Mouse (Mus musculus) spleen, postnatal 0 days (tissue): Measurements from ENCODE around the gene Lgals3bp. TPM values are rescaled to one million over a fixed set of nuclear protein-coding genes. Genes with fewer than 3 reads are reported as not detected.

Experiments used
- polyA plus RNA-seq: library from polyadenylated mRNA; unstranded; fragments of >200 nt; fragmentation: Nextera tagmentation; extraction: Ambion mirVana; gene quantifications from 2 replicates; pipeline ENCODE4 v1.2.1, GENCODE M21; 2015

Gene Lgals3bp
- polyA plus RNA-seq, result 35.2 and 45.1 TPM in 2 replicates

GRCm38 (mm10) chr11:118401760-118402280 lies at the start of gene Lgals3bp:
Lgals3bp (minus strand) TSS chr11:118402092.

DNA sequence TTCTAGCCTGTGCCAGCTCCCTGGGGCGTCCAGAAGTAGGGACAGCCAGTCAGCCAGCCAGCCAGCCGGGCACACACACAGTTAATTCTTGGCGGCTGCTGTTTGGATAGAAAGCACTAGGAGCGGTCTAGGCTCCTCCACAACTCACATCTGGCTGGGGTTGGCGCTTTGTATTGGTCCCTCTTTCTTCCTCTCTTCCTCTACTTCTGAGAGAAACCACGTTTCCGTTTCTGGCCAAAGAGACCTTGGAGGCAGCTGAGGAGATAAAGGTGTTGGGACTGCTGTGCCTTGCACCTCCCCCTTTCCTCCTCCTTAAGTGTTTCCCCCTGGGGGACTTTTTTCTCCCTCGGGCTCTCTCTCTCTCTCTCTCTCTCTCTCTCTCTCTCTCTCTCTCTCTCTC lies 26.1 kb upstream of the Lgals3bp start, which contains the start of gene C1qtnf1:
Gene C1qtnf1 (plus strand): TSS at position 218 of the 400 bp plus-strand sequence.

DNA sequence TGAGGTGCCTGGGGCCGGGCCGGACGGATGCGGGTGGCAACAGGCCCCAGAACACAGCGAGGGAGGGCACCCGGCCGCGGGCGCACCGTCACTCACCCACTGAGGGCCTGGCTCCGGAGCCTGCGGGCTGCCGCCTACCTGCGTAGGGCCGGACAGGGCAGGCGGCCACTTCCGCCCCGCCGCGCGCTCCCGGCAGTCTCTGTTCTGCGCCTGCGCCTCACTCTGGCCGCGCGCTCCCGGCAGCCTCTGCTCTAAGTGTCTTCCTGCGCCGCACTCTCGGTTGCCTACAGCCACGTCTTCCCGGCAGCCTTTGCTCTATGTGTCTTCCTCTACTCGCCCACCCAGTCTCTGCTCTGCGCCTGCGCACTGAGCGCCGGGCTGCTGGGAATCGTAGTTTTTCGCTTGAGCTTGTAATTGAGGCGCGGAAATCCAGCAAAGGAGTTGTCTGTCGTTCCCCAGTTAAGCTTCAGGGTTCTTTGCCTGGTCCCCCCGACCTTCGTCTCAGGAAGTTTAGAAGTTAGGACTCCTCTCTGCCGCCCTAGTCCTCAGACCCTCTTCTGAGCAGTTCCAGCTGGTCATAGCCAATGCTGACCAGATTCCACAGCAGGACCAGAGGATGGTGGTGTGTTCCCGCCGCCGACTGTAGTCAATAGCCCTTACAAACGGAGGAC lies 17.1 kb upstream of the Lgals3bp start, which contains the start of gene Cant1:
Gene Cant1 (minus strand): TSS at position 253 of the 671 bp plus-strand sequence.

GRCm38 (mm10) chr11:118355640-118356039 lies 46.3 kb downstream of the Lgals3bp start, which contains the start of gene Timp2:
Timp2 (minus strand) TSS chr11:118355740.

Other genes starting within 250 kb of the Lgals3bp start
- gene Cyth1, start 153.5 kb downstream of the Lgals3bp start, polyA plus RNA-seq, result 5.8 and 7.7 TPM in 2 replicates
- gene Usp36, start 111.8 kb downstream of the Lgals3bp start, polyA plus RNA-seq, result 7.2 and 8.8 TPM in 2 replicates
- 0.17 and 0.34 TPM in 2 replicates for gene Cep295nl, start 59.6 kb downstream of the Lgals3bp start, polyA plus RNA-seq
- 47.2 and 63.3 TPM in 2 replicates for gene Timp2, start 46.4 kb downstream of the Lgals3bp start, polyA plus RNA-seq
- 10.8 and 11.9 TPM in 2 replicates for gene Cant1, start 17.0 kb upstream of the Lgals3bp start, polyA plus RNA-seq
- 6.1 and 7.5 TPM in 2 replicates for gene C1qtnf1, start 26.1 kb upstream of the Lgals3bp start, polyA plus RNA-seq
- 9.6 and 9.7 TPM in 2 replicates for gene Engase, start 74.7 kb upstream of the Lgals3bp start, polyA plus RNA-seq